Mouse (Mus musculus) neural tube, embryonic 15.5 days (tissue): Measurements from ENCODE around the gene Pla2g7. TPM values are rescaled to one million over a fixed set of nuclear protein-coding genes. Genes with fewer than 3 reads are reported as not detected.
"Not testable (repeated sequence)": the region's sequence is repeated elsewhere in the genome, so short reads cannot be mapped to it uniquely, and the experiment has no call there.

Experiments used
- ATAC-seq: fragments of 200-750 bp; cut with Nextera tagmentation; 2 replicates; pipeline ENCODE4 v1.8.0; 2017; ENCODE audit warnings: mild to moderate bottlenecking, moderate TSS enrichment, moderate library complexity; ENCODE audit not compliant: low FRiP score
- H3K27ac ChIP-seq: fragments of 300-500 bp; sonication (generic); replicated peaks from 2 replicates; pipeline ENCODE4 v1.5.1; 2015; ENCODE audit warnings: mild to moderate bottlenecking, inconsistent platforms
- H3K27me3 ChIP-seq: fragments of 300-500 bp; sonication (generic); replicated peaks from 2 replicates; pipeline ENCODE4 v1.6.1; 2015; ENCODE audit warnings: inconsistent platforms
- H3K36me3 ChIP-seq: fragments of 300-500 bp; sonication (generic); 2 replicates; pipeline ENCODE4 v1.6.1; 2015; ENCODE audit warnings: inconsistent platforms
- H3K4me1 ChIP-seq: fragments of 300-500 bp; sonication (generic); 2 replicates; pipeline ENCODE4 v1.6.1; 2015; ENCODE audit warnings: inconsistent platforms
- H3K4me2 ChIP-seq: fragments of 300-500 bp; sonication (generic); 2 replicates; pipeline ENCODE4 v1.6.1; 2015; ENCODE audit warnings: inconsistent platforms, mild to moderate bottlenecking, moderate library complexity
- H3K4me3 ChIP-seq: fragments of 300-500 bp; sonication (generic); replicated peaks from 2 replicates; pipeline ENCODE4 v1.5.1; 2015; ENCODE audit warnings: mild to moderate bottlenecking, inconsistent platforms
- H3K9ac ChIP-seq: fragments of 300-500 bp; sonication (generic); replicated peaks from 2 replicates; pipeline ENCODE4 v1.6.1; 2015; ENCODE audit warnings: mild to moderate bottlenecking, inconsistent platforms
- H3K9me3 ChIP-seq: fragments of 300-500 bp; sonication (generic); replicated peaks from 2 replicates; pipeline ENCODE4 v1.6.1; 2016; ENCODE audit warnings: inconsistent platforms
- WGBS: fragments of 180-500 bp; shearing (Covaris S2); methylation state at CpG from one replicate; pipeline ENCODE4 v1.1.7; 2015; ENCODE audit warnings: mixed read lengths; 5-methylcytosine and 5-hydroxymethylcytosine counted together
- polyA plus RNA-seq: library from polyadenylated mRNA; unstranded; fragments of >200 nt; fragmentation: Nextera tagmentation; extraction: Ambion mirVana; gene quantifications from 2 replicates; pipeline ENCODE4 v1.2.1, GENCODE M21; 2015

Gene Pla2g7
- polyA plus RNA-seq: 66.6 and 72.6 TPM in 2 replicates

GRCm38 (mm10) chr17:43567992-43568888 lies at the start of gene Pla2g7:
TSS of gene Pla2g7 (plus strand) at chr17:43568098.
- 0 out of 2 replicates have a peak, but pooled peaks cover 3% of the 10 kb centered on the region for H3K27me3 ChIP-seq
- no peaks in the 10 kb centered on the region for H3K36me3 ChIP-seq
- H3K4me3 ChIP-seq: peak within 1 kb of the TSS; percentile 45
- under 1% methylated on average over 34 of the region's 34 CpGs for WGBS
- H3K9me3 ChIP-seq: no peaks in the 10 kb centered on the region
- H3K4me1 ChIP-seq: peaks cover 13% of the 10 kb centered on the region
- peak within 1 kb of the TSS; percentile 82 for H3K4me2 ChIP-seq
- H3K27ac ChIP-seq: peak within 1 kb of the TSS; percentile 64
- peak within 1 kb of the TSS; percentile 51 for H3K9ac ChIP-seq
- ATAC-seq: peak; percentile 89

GRCm38 (mm10) chr17:43518644-43519409 lies 49.1 kb upstream of the Pla2g7 start:
- peak; percentile 88 for ATAC-seq
- Histone ChIP-seq H3K4me2 (peak overlapping the region; percentile 28; the same call in 1 of the 2 replicates), H3K27me3 (no peaks in the 10 kb centered on the region), H3K4me1 (peaks cover 3% of the 10 kb centered on the region; the same call in 1 of the 2 replicates), H3K27ac (no peak overlapping the region), H3K36me3 (no peaks in the 10 kb centered on the region), H3K9ac (no peak overlapping the region), H3K9me3 (peaks cover 5% of the 10 kb centered on the region; the same call in 1 of the 2 replicates), H3K4me3 (no peak overlapping the region)
- 29% methylated on average over 18 of the region's 18 CpGs for WGBS

DNA sequence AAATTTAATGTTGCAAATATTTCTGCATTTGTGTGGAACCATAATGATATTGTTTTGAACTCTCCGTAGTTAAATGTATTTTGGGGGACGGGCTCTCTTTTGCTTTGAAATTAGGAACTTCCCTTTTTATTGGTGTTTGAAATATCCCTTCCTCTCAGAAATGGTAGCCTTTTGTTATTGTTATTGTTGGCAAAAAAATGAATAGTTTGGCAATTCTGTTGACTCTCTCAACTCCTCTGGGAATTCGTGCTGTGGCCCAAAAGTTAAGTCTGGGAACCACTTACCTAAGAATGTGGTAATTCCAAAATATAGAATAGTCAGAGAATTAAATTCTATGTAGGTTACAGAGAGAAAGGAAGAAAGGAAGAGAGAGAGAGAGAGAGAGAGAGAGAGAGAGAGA lies 47.7 kb upstream of the Pla2g7 start:
- H3K36me3 ChIP-seq: no peaks in the 10 kb centered on the region
- peaks cover 3% of the 10 kb centered on the region; the same call in 1 of the 2 replicates for H3K4me1 ChIP-seq
- H3K4me3 ChIP-seq: no peak overlapping the region
- no peak overlapping the region for H3K9ac ChIP-seq
- ATAC-seq: no peak
- WGBS: 88% methylated on average over 3 of the region's 3 CpGs
- no peak overlapping the region for H3K4me2 ChIP-seq
- H3K27ac ChIP-seq: no peak overlapping the region
- no peaks in the 10 kb centered on the region for H3K9me3 ChIP-seq
- no peaks in the 10 kb centered on the region for H3K27me3 ChIP-seq

- no peaks in the 10 kb centered on the region for H3K36me3 ChIP-seq
- no peak overlapping the region for H3K4me2 ChIP-seq
- H3K27ac ChIP-seq: no peak overlapping the region
- WGBS: 71% methylated on average over 2 of the region's 2 CpGs
- H3K4me1 ChIP-seq: peaks cover 9% of the 10 kb centered on the region; the same call in 1 of the 2 replicates
- ATAC-seq: no peak
- H3K27me3 ChIP-seq: no peaks in the 10 kb centered on the region
- no peaks in the 10 kb centered on the region for H3K9me3 ChIP-seq
- H3K4me3 ChIP-seq: no peak overlapping the region
- no peak overlapping the region for H3K9ac ChIP-seq
Measured at GRCm38 (mm10) chr17:43530507-43530906, 37.4 kb upstream of the Pla2g7 start.

DNA sequence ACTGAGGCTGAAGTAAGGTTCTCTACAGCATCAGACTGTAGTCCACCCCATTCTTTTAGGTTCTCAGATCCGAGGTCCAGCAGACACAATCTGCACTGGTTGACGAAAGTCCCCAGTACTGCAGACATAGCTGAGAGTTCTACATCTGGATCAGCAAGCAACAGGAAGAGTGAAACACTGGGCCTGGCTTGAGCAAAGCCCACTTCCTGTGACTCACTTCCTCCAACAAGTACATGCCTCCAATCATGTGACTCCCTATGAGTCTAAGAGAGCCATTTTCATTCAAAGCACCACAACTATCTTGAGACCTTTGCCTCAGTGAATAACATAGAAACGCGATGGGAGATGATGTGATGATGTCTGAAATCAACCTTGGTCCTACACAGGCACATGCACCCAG lies 36.7 kb upstream of the Pla2g7 start:
- H3K4me3 ChIP-seq: no peak overlapping the region
- peaks cover 9% of the 10 kb centered on the region; the same call in 1 of the 2 replicates for H3K4me1 ChIP-seq
- WGBS: 97% methylated on average over 4 of the region's 4 CpGs
- no peaks in the 10 kb centered on the region for H3K27me3 ChIP-seq
- no peak overlapping the region for H3K4me2 ChIP-seq
- H3K9me3 ChIP-seq: no peaks in the 10 kb centered on the region
- no peak overlapping the region for H3K27ac ChIP-seq
- no peaks in the 10 kb centered on the region for H3K36me3 ChIP-seq
- H3K9ac ChIP-seq: no peak overlapping the region
- ATAC-seq: no peak

DNA sequence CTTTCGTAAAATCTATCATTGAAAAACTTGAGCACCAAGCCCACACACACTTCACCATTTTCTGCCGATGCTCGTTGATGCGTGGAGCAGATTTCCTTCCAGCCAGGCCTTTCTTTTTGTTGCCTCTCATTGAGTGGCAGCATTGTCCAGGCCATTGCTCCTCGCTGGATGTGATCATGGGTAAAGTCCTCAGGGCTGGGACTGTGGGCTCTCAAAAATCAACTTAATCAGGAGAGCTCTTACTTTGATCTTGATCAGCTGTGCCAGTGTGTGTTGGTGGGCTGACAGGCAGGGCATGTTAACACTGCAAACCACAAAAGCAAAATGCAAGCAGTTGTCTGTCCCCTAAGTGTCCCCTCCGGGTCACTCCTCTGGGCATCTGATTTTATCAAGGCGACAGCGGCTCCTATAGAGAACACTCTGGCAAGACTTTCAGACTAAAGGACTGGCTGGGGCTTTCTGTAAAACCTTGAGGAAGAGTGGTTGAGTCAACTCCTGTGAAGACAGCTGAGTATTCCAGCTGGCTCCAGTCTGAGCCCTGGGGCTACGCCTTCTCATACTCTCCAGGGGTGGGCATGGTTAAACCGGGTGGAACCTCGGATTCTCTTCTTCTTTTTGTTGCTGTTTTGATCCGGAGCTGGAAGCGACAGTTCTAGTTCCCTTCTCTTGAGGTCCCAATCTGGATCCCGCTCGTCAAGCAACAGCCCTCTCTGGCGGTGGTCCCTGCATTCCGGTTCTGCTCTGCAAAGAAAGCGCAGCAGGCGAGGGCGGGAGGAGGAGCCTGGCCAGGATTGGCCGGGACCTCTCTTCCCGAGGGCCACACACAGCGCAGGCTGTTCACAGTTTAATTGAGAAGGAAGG lies 33.3 kb upstream of the Pla2g7 start:
- H3K9ac ChIP-seq: no peak overlapping the region
- peaks cover 9% of the 10 kb centered on the region; the same call in 1 of the 2 replicates for H3K4me1 ChIP-seq
- no peaks in the 10 kb centered on the region for H3K36me3 ChIP-seq
- ATAC-seq: peak; percentile 81
- H3K27me3 ChIP-seq: no peaks in the 10 kb centered on the region
- no peak overlapping the region for H3K27ac ChIP-seq
- peak overlapping the region; percentile 19 for H3K4me3 ChIP-seq
- H3K9me3 ChIP-seq: no peaks in the 10 kb centered on the region
- 13% methylated on average over 23 of the region's 23 CpGs for WGBS
- H3K4me2 ChIP-seq: peak overlapping the region; percentile 42

- not testable (repeated sequence) for H3K4me2 ChIP-seq, H3K27me3 ChIP-seq, H3K9me3 ChIP-seq, ATAC-seq, H3K4me1 ChIP-seq, H3K27ac ChIP-seq, H3K36me3 ChIP-seq, H3K9ac ChIP-seq, H3K4me3 ChIP-seq
- 93% methylated on average over 6 of the region's 6 CpGs for WGBS
Measured at GRCm38 (mm10) chr17:43536841-43537240, 31.1 kb upstream of the Pla2g7 start.

- Histone ChIP-seq H3K27me3 (no peaks in the 10 kb centered on the region), H3K4me2 (no peak overlapping the region), H3K4me3 (no peak overlapping the region), H3K4me1 (peaks cover 9% of the 10 kb centered on the region; the same call in 1 of the 2 replicates), H3K27ac (no peak overlapping the region), H3K9ac (no peak overlapping the region), H3K36me3 (no peaks in the 10 kb centered on the region), H3K9me3 (no peaks in the 10 kb centered on the region)
- ATAC-seq: no peak
- WGBS: 88% methylated on average over 3 of the region's 3 CpGs
Measured at GRCm38 (mm10) chr17:43538767-43539166, 29.1 kb upstream of the Pla2g7 start.

GRCm38 (mm10) chr17:43543539-43543938 lies 24.4 kb upstream of the Pla2g7 start, which contains the start of gene Ankrd66:
TSS of gene Ankrd66 (minus strand) at chr17:43543639.
- H3K36me3 ChIP-seq: no peaks in the 10 kb centered on the region
- no peaks in the 10 kb centered on the region for H3K27me3 ChIP-seq
- H3K4me1 ChIP-seq: no peaks in the 10 kb centered on the region
- no peak for ATAC-seq
- H3K9me3 ChIP-seq: no peaks in the 10 kb centered on the region
- no peak within 1 kb of the TSS for H3K27ac ChIP-seq
- WGBS: 80% methylated on average over 1 of the region's 1 CpGs
- H3K4me3 ChIP-seq: no peak within 1 kb of the TSS
- H3K9ac ChIP-seq: no peak within 1 kb of the TSS
- H3K4me2 ChIP-seq: no peak within 1 kb of the TSS

- Histone ChIP-seq H3K9ac (no peak overlapping the region), H3K4me1 (no peaks in the 10 kb centered on the region), H3K36me3 (no peaks in the 10 kb centered on the region), H3K4me2 (no peak overlapping the region), H3K27me3 (no peaks in the 10 kb centered on the region), H3K9me3 (no peaks in the 10 kb centered on the region), H3K27ac (no peak overlapping the region), H3K4me3 (no peak overlapping the region)
- 91% methylated on average over 4 of the region's 4 CpGs for WGBS
- ATAC-seq: no peak
Measured at GRCm38 (mm10) chr17:43544040-43544439, 23.9 kb upstream of the Pla2g7 start.

- H3K27me3 ChIP-seq: no peaks in the 10 kb centered on the region
- 38% methylated on average over 3 of the region's 3 CpGs for WGBS
Measured at GRCm38 (mm10) chr17:43551122-43551630, 16.7 kb upstream of the Pla2g7 start.

More at GRCm38 (mm10) chr17:43551122-43551630, 16.7 kb upstream of the Pla2g7 start:
- no peak for ATAC-seq
- Histone ChIP-seq H3K9me3 (no peaks in the 10 kb centered on the region), H3K27ac (no peak overlapping the region), H3K36me3 (no peaks in the 10 kb centered on the region), H3K4me1 (no peaks in the 10 kb centered on the region), H3K9ac (no peak overlapping the region), H3K4me3 (no peak overlapping the region), H3K4me2 (no peak overlapping the region)
